Mouse (Mus musculus): ENCODE results near the gene Pdzrn4.

GRCm38 (mm10) chr15:92622323-92622722 lies 225.6 kb downstream of the Pdzrn4 start:
- TF ChIP-seq CTCF (IDR thresholded peaks at IDR 0.05; ENCODE audit: borderline replicate concordance, control insufficient read depth, extremely low read depth, insufficient read depth, low read length, poor library complexity): no peak
- no peak for TF ChIP-seq POLR2A (IDR thresholded peaks at IDR 0.05; ENCODE audit: control insufficient read depth, extremely low read depth, insufficient read depth, low read length, poor library complexity)
